In the genomic region with DNA sequence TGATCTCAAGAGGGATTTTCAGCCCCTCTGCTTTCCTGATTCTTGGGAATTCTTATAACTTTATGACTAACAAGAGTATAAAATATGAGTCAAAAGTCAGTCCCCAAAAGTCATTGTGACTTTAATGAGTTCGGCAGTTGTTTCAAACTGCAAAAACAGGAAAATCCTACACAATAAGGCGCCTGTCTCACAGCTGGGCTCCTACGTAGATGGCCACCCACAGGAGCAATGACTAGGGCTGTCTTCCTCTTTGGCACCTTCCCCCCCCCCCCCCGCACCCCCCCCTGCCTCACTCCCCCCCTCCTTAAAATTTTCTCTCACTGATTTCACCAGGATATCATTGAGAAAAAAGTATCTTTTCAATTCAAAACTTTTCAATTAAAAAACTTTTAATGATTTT, we compare ENCODE assay signal across 18 mouse cellular contexts.
A peak's percentile ranks its signal among the peaks of the same experiment; 100 is the strongest.
DNase-seq lines count a peak whose midpoint lies in the region; ATAC-seq and TF ChIP-seq lines count a peak whose summit lies in the region.
"Had no signal": no experiment of that assay in that cellular context is flagged by ENCODE, and none has a peak within 500 bp of the region (broad histone marks: within the 10 kb centered on the region; RNA-seq: fewer than 3 reads in every experiment).

No protein-coding gene starts in this region.

- 0 out of 2 replicates have a peak overlapping the region, but pooled peaks have one; percentile 40 for H3K27ac ChIP-seq in heart, embryonic 15.5 days
- H3K27ac ChIP-seq in heart, embryonic 11.5 days (ENCODE audit: low read depth, low read length): no peak overlapping the region
- peak overlapping the region; percentile 83 for H3K27ac ChIP-seq in layer of hippocampus, adult 2 months
- peak overlapping the region; percentile 38; the same call in 1 of the 2 replicates for H3K27ac ChIP-seq in lung, postnatal 0 days (ENCODE audit: low read length)
- H3K27ac ChIP-seq: forebrain, embryonic 15.5 days; macrophage; midbrain, embryonic 12.5 days; neural tube, embryonic 13.5 days had no signal

- H3K4me2 ChIP-seq in heart, embryonic 15.5 days: no peak overlapping the region
- H3K4me2 ChIP-seq in heart, embryonic 11.5 days: no peak overlapping the region
- H3K4me2 ChIP-seq in lung, postnatal 0 days (replicated peaks; ENCODE audit: low read depth, low read length): no peak overlapping the region
- H3K4me2 ChIP-seq: forebrain, embryonic 15.5 days; liver, embryonic 11.5 days; midbrain, embryonic 12.5 days; neural tube, embryonic 13.5 days had no signal

- DNase-seq in layer of hippocampus, adult 2 months (ENCODE audit: low spot score in 2 of 2): no peak
- no peak for DNase-seq in layer of hippocampus, postnatal 25 days (ENCODE audit: extremely low spot score in 1 of 2, low spot score in 1 of 2)
- DNase-seq in lung, postnatal 0 days (ENCODE audit: low spot score): no peak
- DNase-seq in lung, postnatal 10 days: no peak
- DNase-seq in splenic B cell, adult 2 months (ENCODE audit: low read depth, low spot score): peak; percentile 47
- DNase-seq in layer of hippocampus, adult 11-12 months (ENCODE audit: low spot score): no peak
- DNase-seq: adrenal gland, postnatal 25 days; cerebellum, adult 8-10 months; right cerebral cortex, postnatal 14 days had no signal

- no peak for ATAC-seq in heart, embryonic 15.5 days (replicated peaks; ENCODE audit: insufficient number of reproducible peaks, insufficient read depth, low FRiP score, low read depth)
- no peak for ATAC-seq in heart, embryonic 11.5 days (replicated peaks; ENCODE audit: insufficient number of reproducible peaks, low FRiP score, low TSS enrichment)
- ATAC-seq in lung, postnatal 0 days: no peak

- no peaks in the 10 kb centered on the region for H3K9me3 ChIP-seq in heart, embryonic 15.5 days (replicated peaks)
- no peaks in the 10 kb centered on the region for H3K9me3 ChIP-seq in heart, embryonic 11.5 days (replicated peaks; ENCODE audit: control insufficient read depth, low read length)
- H3K9me3 ChIP-seq in lung, postnatal 0 days (ENCODE audit: low read length): no peaks in the 10 kb centered on the region
- H3K9me3 ChIP-seq: forebrain, embryonic 15.5 days; midbrain, embryonic 12.5 days; neural tube, embryonic 13.5 days had no signal

- H3K4me1 ChIP-seq in heart, embryonic 15.5 days (replicated peaks): peaks cover 32% of the 10 kb centered on the region
- H3K4me1 ChIP-seq in heart, embryonic 11.5 days (ENCODE audit: control insufficient read depth, insufficient read depth, low read length): peaks cover 17% of the 10 kb centered on the region
- peaks cover 6% of the 10 kb centered on the region; the same call in 1 of the 2 replicates for H3K4me1 ChIP-seq in lung, postnatal 0 days (ENCODE audit: insufficient read depth, low read depth, low read length)

- no peaks in the 10 kb centered on the region for H3K27me3 ChIP-seq in heart, embryonic 15.5 days
- H3K27me3 ChIP-seq in heart, embryonic 11.5 days (ENCODE audit: control insufficient read depth, insufficient read depth, low read length): no peaks in the 10 kb centered on the region
- no peaks in the 10 kb centered on the region for H3K27me3 ChIP-seq in lung, postnatal 0 days (replicated peaks; ENCODE audit: insufficient read depth, low read length)
- H3K27me3 ChIP-seq in splenic B cell, adult 2 months (ENCODE audit: control insufficient read depth, insufficient read depth, low read length, poor library complexity, severe bottlenecking): no peaks in the 10 kb centered on the region
- H3K27me3 ChIP-seq: forebrain, embryonic 15.5 days; midbrain, embryonic 12.5 days; neural tube, embryonic 13.5 days; Patski had no signal

- WGBS in heart, embryonic 15.5 days: 68% methylated on average over 3 of the region's 4 CpGs
- WGBS in heart, embryonic 11.5 days (ENCODE audit: insufficient replicate concordance): 65% methylated on average over 3 of the region's 4 CpGs
- WGBS in lung, postnatal 0 days: 41% methylated on average over 3 of the region's 4 CpGs

- H3K9ac ChIP-seq in heart, embryonic 15.5 days: no peak overlapping the region
- no peak overlapping the region for H3K9ac ChIP-seq in heart, embryonic 11.5 days (ENCODE audit: low read depth, low read length)
- H3K9ac ChIP-seq in lung, postnatal 0 days (replicated peaks; ENCODE audit: low read depth): no peak overlapping the region
- H3K9ac ChIP-seq: forebrain, embryonic 15.5 days; midbrain, embryonic 12.5 days; neural tube, embryonic 13.5 days had no signal

- TF ChIP-seq EP300 in lung, postnatal 0 days (IDR thresholded peaks at IDR 0.05): no peak

- no peak overlapping the region for H3K4me3 ChIP-seq in heart, embryonic 15.5 days
- H3K4me3 ChIP-seq in heart, embryonic 11.5 days (ENCODE audit: low read depth, low read length): no peak overlapping the region
- peak overlapping the region; percentile 10; the same call in 1 of the 2 replicates for H3K4me3 ChIP-seq in layer of hippocampus, adult 2 months
- no peak overlapping the region for H3K4me3 ChIP-seq in lung, postnatal 0 days (ENCODE audit: low read depth, low read length)
- H3K4me3 ChIP-seq: erythroblast, embryonic 14.5 days; forebrain, embryonic 15.5 days; midbrain, embryonic 12.5 days; neural tube, embryonic 13.5 days had no signal

- no peak for TF ChIP-seq CTCF in layer of hippocampus, adult 2 months (conservative IDR thresholded peaks at IDR 0.05)
- no peak for TF ChIP-seq CTCF in lung, postnatal 0 days (IDR thresholded peaks at IDR 0.05)

- no peaks in the 10 kb centered on the region for H3K36me3 ChIP-seq in heart, embryonic 15.5 days
- no peaks in the 10 kb centered on the region for H3K36me3 ChIP-seq in heart, embryonic 11.5 days (ENCODE audit: control insufficient read depth, insufficient read depth, low read length)
- H3K36me3 ChIP-seq in lung, postnatal 0 days (ENCODE audit: insufficient read depth, low read length): no peaks in the 10 kb centered on the region
- H3K36me3 ChIP-seq in splenic B cell, adult 2 months (ENCODE audit: control insufficient read depth, insufficient read depth, low read length, poor library complexity, severe bottlenecking): peaks cover 12% of the 10 kb centered on the region
- H3K36me3 ChIP-seq: forebrain, embryonic 15.5 days; midbrain, embryonic 12.5 days; neural tube, embryonic 13.5 days had no signal
